Mouse (Mus musculus): ENCODE results near the gene Bora.
"Not testable (repeated sequence)": the region's sequence is repeated elsewhere in the genome, so short reads cannot be mapped to it uniquely, and the experiment has no call there.

Bora gene

GRCm38 (mm10) chr14:99046031-99046781 is at the start of gene Bora, which contains the start of gene Mzt1:
Gene Bora (plus strand): TSS chr14:99046222.
Gene Mzt1 (minus strand): TSS chr14:99046134.
- peak; percentile 91 for DNase-seq (ENCODE audit: low spot score in 2 of 2)

- DNase-seq (ENCODE audit: low spot score in 2 of 2): no peak
Measured at GRCm38 (mm10) chr14:99010224-99010919, 35.6 kb upstream of the Bora start.

- no peak for DNase-seq (ENCODE audit: low spot score in 2 of 2)
Measured at GRCm38 (mm10) chr14:99010920-99011313, 35.1 kb upstream of the Bora start.

- DNase-seq (ENCODE audit: low spot score in 2 of 2): no peak
Measured at GRCm38 (mm10) chr14:99018691-99019090, 27.3 kb upstream of the Bora start.

- DNase-seq (ENCODE audit: low spot score in 2 of 2): no peak
Measured at GRCm38 (mm10) chr14:99019136-99019808, 26.8 kb upstream of the Bora start.

GRCm38 (mm10) chr14:99022346-99023086 is 23.5 kb upstream of the Bora start:
- no peak for DNase-seq (ENCODE audit: low spot score in 2 of 2)

GRCm38 (mm10) chr14:99029987-99030386 is 16.0 kb upstream of the Bora start:
- DNase-seq (ENCODE audit: low spot score in 2 of 2): no peak

- no peak for DNase-seq (ENCODE audit: low spot score in 2 of 2)
Measured at GRCm38 (mm10) chr14:99031337-99031873, 14.6 kb upstream of the Bora start.

GRCm38 (mm10) chr14:99032596-99032995 is 13.4 kb upstream of the Bora start:
- no peak for DNase-seq (ENCODE audit: low spot score in 2 of 2)

- DNase-seq (ENCODE audit: low spot score in 2 of 2): not testable (repeated sequence)
Measured at GRCm38 (mm10) chr14:99034851-99035250, 11.2 kb upstream of the Bora start.

GRCm38 (mm10) chr14:99036039-99036438 is 10.0 kb upstream of the Bora start:
- DNase-seq (ENCODE audit: low spot score in 2 of 2): no peak

GRCm38 (mm10) chr14:99037703-99038102 is 8.3 kb upstream of the Bora start:
- no peak for DNase-seq (ENCODE audit: low spot score in 2 of 2)

- DNase-seq (ENCODE audit: low spot score in 2 of 2): not testable (repeated sequence)
Measured at GRCm38 (mm10) chr14:99039308-99039707, 6.7 kb upstream of the Bora start.

- no peak for DNase-seq (ENCODE audit: low spot score in 2 of 2)
Measured at GRCm38 (mm10) chr14:99041416-99041815, 4.6 kb upstream of the Bora start.

GRCm38 (mm10) chr14:99043499-99043898 is 2.5 kb upstream of the Bora start:
- DNase-seq (ENCODE audit: low spot score in 2 of 2): no peak

- no peak for DNase-seq (ENCODE audit: low spot score in 2 of 2)
Measured at GRCm38 (mm10) chr14:99044096-99044495, 1.9 kb upstream of the Bora start.

GRCm38 (mm10) chr14:99044718-99045117 is 1.3 kb upstream of the Bora start:
- no peak for DNase-seq (ENCODE audit: low spot score in 2 of 2)

- peak; percentile 27 to 39 for DNase-seq (ENCODE audit: low spot score in 2 of 2)
Measured at GRCm38 (mm10) chr14:99045378-99046030, 518 bp upstream of the Bora start.

GRCm38 (mm10) chr14:99046782-99047181 is 760 bp downstream of the Bora start:
- no peak for DNase-seq (ENCODE audit: low spot score in 2 of 2)

- no peak for DNase-seq (ENCODE audit: low spot score in 2 of 2)
Measured at GRCm38 (mm10) chr14:99058959-99059586, 13.1 kb downstream of the Bora start.

- no peak for DNase-seq (ENCODE audit: low spot score in 2 of 2)
Measured at GRCm38 (mm10) chr14:99060616-99061015, 14.6 kb downstream of the Bora start.
